Mouse (Mus musculus) stomach, embryonic 16.5 days (tissue): ENCODE data around the gene Sppl3. TPM values are rescaled to one million over a fixed set of nuclear protein-coding genes. Genes with fewer than 3 reads are reported as not detected.

Source experiments
- ATAC-seq: fragments of 200-750 bp; cut with Nextera tagmentation; 2 replicates; pipeline ENCODE4 v1.8.0; 2017; ENCODE audit warnings: moderate number of reproducible peaks, moderate TSS enrichment; ENCODE audit not compliant: insufficient read depth, low FRiP score
- H3K27ac ChIP-seq: fragments of 300-500 bp; sonication (generic); 2 replicates; pipeline ENCODE4 v1.5.1; 2014; ENCODE audit warnings: low read length
- H3K27me3 ChIP-seq: fragments of 300-500 bp; sonication (generic); 2 replicates; pipeline ENCODE4 v1.6.1; 2014; ENCODE audit warnings: low read length, control low read depth, mixed read lengths; ENCODE audit not compliant: control insufficient read depth, insufficient read depth
- H3K36me3 ChIP-seq: fragments of 300-500 bp; sonication (generic); 2 replicates; pipeline ENCODE4 v1.6.1; 2014; ENCODE audit warnings: low read length; ENCODE audit not compliant: control insufficient read depth, insufficient read depth
- H3K4me1 ChIP-seq: fragments of 300-500 bp; sonication (generic); 2 replicates; pipeline ENCODE4 v1.6.1; 2014; ENCODE audit warnings: low read length, control low read depth, mixed read lengths; ENCODE audit not compliant: control insufficient read depth, insufficient read depth
- H3K4me2 ChIP-seq: fragments of 300-500 bp; sonication (generic); 2 replicates; pipeline ENCODE4 v1.6.1; 2014; ENCODE audit warnings: low read depth, low read length, mixed read lengths
- H3K4me3 ChIP-seq: fragments of 300-500 bp; sonication (generic); replicated peaks from 2 replicates; pipeline ENCODE4 v1.5.1; 2014; ENCODE audit warnings: mild to moderate bottlenecking, low read length
- H3K9ac ChIP-seq: fragments of 300-500 bp; sonication (generic); 2 replicates; pipeline ENCODE4 v1.6.1; 2014; ENCODE audit warnings: low read length
- H3K9me3 ChIP-seq: fragments of 300-500 bp; sonication (generic); replicated peaks from 2 replicates; pipeline ENCODE4 v1.6.1; 2016; ENCODE audit warnings: low read length, control low read depth; ENCODE audit not compliant: control insufficient read depth
- WGBS: fragments of 180-500 bp; shearing (Covaris S2); extraction: QIAGEN DNeasy Blood & Tissue Kit; methylation state at CpG from one replicate; pipeline ENCODE4 v1.1.7; 2014; 5-methylcytosine and 5-hydroxymethylcytosine counted together
- polyA plus RNA-seq: library from polyadenylated mRNA; unstranded; fragments of >200 nt; fragmentation: Nextera tagmentation; extraction: Ambion mirVana; gene quantifications from 2 replicates; pipeline ENCODE4 v1.2.1, GENCODE M21; 2015

Sppl3 gene
- polyA plus RNA-seq, 1 experiment from 2014 or later = 9.6 TPM

DNA sequence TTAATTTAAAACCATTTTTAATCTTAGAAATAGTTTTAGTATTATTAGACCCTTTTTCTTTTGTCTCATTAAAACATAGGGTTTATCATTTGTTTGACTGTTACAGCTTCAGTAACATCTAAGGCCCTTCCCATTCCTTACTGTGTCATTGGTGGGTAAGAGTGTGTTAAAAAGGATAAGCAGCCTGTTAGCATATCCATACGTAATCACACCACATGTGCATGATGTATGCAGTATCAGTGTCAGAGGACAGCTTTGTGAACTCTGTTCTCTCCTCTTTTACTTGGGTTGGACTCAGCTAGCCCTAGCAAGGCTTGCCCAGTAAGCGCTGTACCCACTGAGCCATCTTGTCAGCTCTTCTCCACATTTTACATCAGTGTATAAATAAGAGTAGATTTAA lies 26.2 kb downstream of the Sppl3 start:
- Histone ChIP-seq H3K4me2 (no peak overlapping the region), H3K36me3 (no peaks in the 10 kb centered on the region), H3K27ac (no peak overlapping the region), H3K9me3 (no peaks in the 10 kb centered on the region), H3K9ac (no peak overlapping the region), H3K4me3 (no peak overlapping the region), H3K4me1 (0 out of 2 replicates have a peak, but pooled peaks cover 13% of the 10 kb centered on the region), H3K27me3 (no peaks in the 10 kb centered on the region)
- 89% methylated on average over 2 of the region's 2 CpGs for WGBS
- ATAC-seq = no peak

DNA sequence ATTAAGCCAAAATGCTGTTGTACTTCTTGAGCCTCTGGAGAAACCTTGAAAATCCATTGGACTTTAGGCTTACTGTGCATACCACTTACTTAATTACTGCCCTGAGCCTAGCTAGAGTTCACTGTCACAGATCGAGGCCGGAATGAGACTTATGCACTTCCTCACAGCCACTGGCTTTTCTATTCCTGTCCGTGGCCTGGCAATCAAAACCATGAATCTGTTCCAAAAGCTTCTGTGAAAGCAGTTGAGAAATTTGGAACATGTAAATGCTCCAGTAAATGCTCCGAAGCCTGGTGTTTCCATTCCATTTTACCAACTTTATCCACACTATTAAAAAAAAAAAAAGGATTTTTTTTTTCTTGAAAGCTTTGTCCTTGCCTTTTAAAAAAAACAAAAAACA lies 29.8 kb downstream of the Sppl3 start:
- Histone ChIP-seq H3K4me2 (no peak overlapping the region), H3K9ac (no peak overlapping the region), H3K9me3 (no peaks in the 10 kb centered on the region), H3K4me1 (no peaks in the 10 kb centered on the region), H3K4me3 (no peak overlapping the region), H3K27me3 (no peaks in the 10 kb centered on the region), H3K27ac (no peak overlapping the region), H3K36me3 (no peaks in the 10 kb centered on the region)
- 58% methylated on average over 4 of the region's 4 CpGs for WGBS
- no peak for ATAC-seq

DNA sequence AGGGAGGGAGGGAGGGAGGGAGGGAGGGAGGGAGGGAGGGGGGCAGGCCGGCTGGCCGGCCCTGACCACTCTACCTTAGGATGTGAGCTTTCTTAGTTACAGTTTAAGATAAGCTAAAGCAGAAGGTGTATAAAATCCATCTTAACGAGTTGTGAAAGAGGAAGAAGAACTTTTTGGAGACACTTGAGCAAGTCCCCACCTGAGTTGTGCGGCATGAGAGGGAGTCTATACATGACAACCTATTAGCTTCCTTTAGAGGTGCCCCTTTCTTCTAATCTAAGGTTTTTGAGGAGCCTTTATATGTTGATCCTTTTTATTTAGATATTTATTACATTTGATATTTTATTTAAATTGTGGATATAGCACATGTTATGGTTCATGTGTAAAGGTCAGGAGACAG lies 32.7 kb downstream of the Sppl3 start:
- no peaks in the 10 kb centered on the region for H3K4me1 ChIP-seq
- no peak overlapping the region for H3K4me2 ChIP-seq
- no peak overlapping the region for H3K9ac ChIP-seq
- no peaks in the 10 kb centered on the region for H3K36me3 ChIP-seq
- no peaks in the 10 kb centered on the region for H3K27me3 ChIP-seq
- H3K4me3 ChIP-seq = no peak overlapping the region
- no peaks in the 10 kb centered on the region for H3K9me3 ChIP-seq
- no peak for ATAC-seq
- no peak overlapping the region for H3K27ac ChIP-seq
- 89% methylated on average over 4 of the region's 4 CpGs for WGBS

DNA sequence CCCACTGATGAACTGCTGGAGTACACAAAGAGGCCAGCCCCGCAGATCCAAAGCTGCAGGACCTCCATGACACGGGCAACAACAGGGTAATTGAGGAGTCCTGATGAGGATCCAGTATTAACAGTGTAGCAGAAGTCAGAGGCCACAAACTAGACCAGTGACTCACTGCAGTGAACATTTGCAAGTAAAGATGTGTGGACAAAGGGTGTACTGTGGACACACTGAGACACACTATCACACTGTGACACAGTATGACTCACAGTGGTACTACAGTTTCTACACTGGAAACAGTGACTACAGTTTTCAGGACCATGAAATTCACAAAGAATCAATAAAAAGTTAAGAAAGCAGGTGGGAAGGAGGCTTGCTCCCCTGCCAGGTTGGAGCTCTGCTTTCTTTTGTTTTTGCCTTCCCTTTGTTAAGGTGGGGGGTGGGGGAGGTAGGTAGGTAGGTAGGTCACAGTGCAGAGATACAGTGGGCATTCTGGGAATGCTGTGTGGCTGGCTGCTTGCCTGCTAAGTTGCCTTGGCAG lies 34.3 kb downstream of the Sppl3 start:
- H3K4me2 ChIP-seq = no peak overlapping the region
- H3K27ac ChIP-seq = no peak overlapping the region
- no peak; the same call in 1 of the 2 replicates for ATAC-seq
- no peaks in the 10 kb centered on the region for H3K36me3 ChIP-seq
- no peak overlapping the region for H3K9ac ChIP-seq
- no peaks in the 10 kb centered on the region for H3K27me3 ChIP-seq
- WGBS = 77% methylated on average over 2 of the region's 2 CpGs
- no peak overlapping the region for H3K4me3 ChIP-seq
- no peaks in the 10 kb centered on the region for H3K4me1 ChIP-seq
- no peaks in the 10 kb centered on the region for H3K9me3 ChIP-seq

DNA sequence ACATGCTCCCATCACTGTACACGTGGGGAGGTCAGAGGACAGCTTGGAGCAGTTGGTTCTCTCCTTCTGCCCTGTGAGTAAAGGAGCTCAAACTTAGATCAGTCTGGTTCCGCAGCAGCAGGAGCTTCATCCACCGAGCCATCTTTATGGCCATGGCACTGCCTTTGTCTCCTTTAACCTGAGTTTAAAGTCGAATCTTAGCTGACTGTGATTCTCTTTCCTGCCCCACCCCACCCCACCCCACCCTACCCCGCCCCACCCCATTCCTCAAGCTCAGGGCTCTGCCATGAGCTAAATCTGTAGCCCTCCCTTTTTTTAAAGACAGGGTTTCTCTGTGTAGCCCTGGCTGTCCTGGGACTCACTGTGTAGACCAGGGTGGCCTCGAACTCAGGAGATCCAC lies 38.8 kb downstream of the Sppl3 start:
- 82% methylated on average over 6 of the region's 6 CpGs for WGBS
- Histone ChIP-seq H3K27me3 (no peaks in the 10 kb centered on the region), H3K27ac (no peak overlapping the region), H3K4me2 (no peak overlapping the region), H3K4me1 (peaks cover 11% of the 10 kb centered on the region), H3K9me3 (no peaks in the 10 kb centered on the region), H3K4me3 (no peak overlapping the region), H3K36me3 (no peaks in the 10 kb centered on the region), H3K9ac (no peak overlapping the region)
- no peak for ATAC-seq

DNA sequence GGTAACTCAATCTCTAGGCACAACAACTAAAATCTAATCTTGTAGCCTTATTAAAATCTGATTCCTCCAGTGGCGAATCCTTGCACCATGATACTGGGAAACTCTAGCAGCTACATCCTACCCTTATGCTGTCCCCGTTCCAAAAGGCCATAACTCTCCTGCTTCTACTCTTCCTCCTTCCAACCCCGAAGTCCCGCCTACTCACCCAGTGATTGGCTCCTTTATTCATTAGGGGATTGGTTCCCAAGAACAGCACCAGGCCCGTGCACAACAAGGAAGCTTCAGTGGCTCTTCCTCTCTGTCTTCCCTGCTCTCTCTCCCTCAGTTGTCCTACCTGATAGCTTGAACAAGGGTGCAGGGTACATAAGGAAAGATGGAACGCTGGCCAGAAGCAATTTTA lies 39.8 kb downstream of the Sppl3 start:
- Histone ChIP-seq H3K36me3 (no peaks in the 10 kb centered on the region), H3K9me3 (no peaks in the 10 kb centered on the region), H3K9ac (no peak overlapping the region), H3K27ac (no peak overlapping the region), H3K27me3 (no peaks in the 10 kb centered on the region), H3K4me2 (no peak overlapping the region), H3K4me1 (peaks cover 11% of the 10 kb centered on the region), H3K4me3 (no peak overlapping the region)
- WGBS = 82% methylated on average over 6 of the region's 6 CpGs
- no peak for ATAC-seq

DNA sequence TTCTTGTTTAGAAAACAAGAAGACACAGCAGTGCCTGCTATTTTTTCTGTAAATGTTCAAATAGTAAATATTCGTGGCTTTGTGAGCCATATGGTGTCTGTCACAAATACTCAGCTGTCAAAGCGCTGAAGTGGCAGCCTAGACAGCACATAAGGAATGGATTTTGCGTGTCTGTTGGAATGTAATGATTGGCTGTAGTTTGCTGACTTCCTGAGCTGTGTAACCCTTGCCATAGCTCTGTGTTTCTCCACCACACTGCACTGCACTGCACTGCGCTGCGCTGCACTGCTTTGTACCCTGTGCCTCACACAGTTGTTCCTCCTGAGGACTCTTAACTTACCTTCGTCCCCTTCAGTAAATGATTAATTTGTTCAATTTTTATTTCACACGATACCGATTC lies 41.6 kb downstream of the Sppl3 start:
- Histone ChIP-seq H3K4me3 (no peak overlapping the region), H3K27ac (no peak overlapping the region), H3K4me1 (peaks cover 11% of the 10 kb centered on the region), H3K27me3 (no peaks in the 10 kb centered on the region), H3K36me3 (no peaks in the 10 kb centered on the region), H3K9me3 (no peaks in the 10 kb centered on the region), H3K9ac (no peak overlapping the region), H3K4me2 (no peak overlapping the region)
- no peak for ATAC-seq
- 60% methylated on average over 8 of the region's 8 CpGs for WGBS

DNA sequence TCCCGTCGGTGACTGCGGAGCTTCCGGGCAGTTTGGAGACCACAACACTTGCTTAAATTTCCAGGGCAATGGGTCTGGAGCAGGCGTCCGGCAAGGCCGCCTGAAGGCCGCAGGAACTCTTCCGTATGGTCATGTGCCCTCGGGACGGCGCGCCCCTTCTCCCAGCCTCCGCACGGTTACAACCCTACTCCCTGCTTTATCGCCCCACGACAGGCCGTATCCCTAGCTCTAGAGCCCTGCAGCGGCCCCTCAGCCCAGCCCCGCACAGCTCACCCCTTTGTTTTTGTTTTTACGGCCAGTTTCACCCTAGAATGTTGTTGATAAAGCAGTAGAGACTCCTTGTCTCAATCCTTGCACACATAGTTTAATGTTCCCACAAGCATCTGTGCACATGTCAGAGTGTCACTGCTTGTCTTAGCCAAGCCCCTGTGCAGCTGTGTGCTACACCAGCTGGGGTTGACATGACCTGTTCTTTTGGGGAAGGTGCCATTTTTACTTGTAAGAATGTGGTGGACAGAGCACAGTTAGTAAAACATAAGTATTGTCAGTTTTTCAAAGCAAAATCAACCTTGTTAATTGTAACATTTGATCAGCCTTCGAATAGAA lies 43.0 kb downstream of the Sppl3 start:
- no peaks in the 10 kb centered on the region for H3K36me3 ChIP-seq
- H3K4me2 ChIP-seq = no peak overlapping the region
- H3K9me3 ChIP-seq = no peaks in the 10 kb centered on the region
- H3K4me3 ChIP-seq = no peak overlapping the region
- peaks cover 11% of the 10 kb centered on the region for H3K4me1 ChIP-seq
- no peaks in the 10 kb centered on the region for H3K27me3 ChIP-seq
- no peak; the same call in 1 of the 2 replicates for ATAC-seq
- 92% methylated on average over 22 of the region's 22 CpGs for WGBS
- H3K9ac ChIP-seq = no peak overlapping the region
- H3K27ac ChIP-seq = no peak overlapping the region

DNA sequence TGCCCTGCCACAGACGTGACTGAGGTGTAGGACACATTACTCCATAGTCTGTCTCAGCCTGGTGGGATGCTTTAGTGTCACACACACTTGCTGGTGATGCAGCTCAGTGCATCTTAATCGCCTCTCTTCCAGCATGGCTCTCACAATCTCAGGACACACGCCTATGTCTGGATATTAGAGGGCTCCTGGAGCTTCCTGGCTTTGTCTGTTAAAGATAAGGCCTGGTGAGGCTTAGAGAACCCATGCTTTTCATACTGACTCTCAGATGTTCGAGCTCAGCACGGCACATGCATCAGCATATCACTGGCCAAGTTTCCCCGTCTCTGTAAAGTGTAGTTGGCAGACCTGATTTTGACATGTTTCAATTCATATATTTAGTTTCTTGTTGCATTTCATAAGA lies 44.5 kb downstream of the Sppl3 start:
- no peak overlapping the region for H3K27ac ChIP-seq
- no peak overlapping the region for H3K4me2 ChIP-seq
- ATAC-seq = no peak
- H3K27me3 ChIP-seq = no peaks in the 10 kb centered on the region
- whole genome bisulfite sequencing = 75% methylated on average over 6 of the region's 6 CpGs
- H3K4me3 ChIP-seq = no peak overlapping the region
- H3K9me3 ChIP-seq = no peaks in the 10 kb centered on the region
- peaks cover 11% of the 10 kb centered on the region for H3K4me1 ChIP-seq
- H3K9ac ChIP-seq = no peak overlapping the region
- H3K36me3 ChIP-seq = no peaks in the 10 kb centered on the region
